Mouse (Mus musculus): ENCODE measurements around the gene Ccdc105.

GRCm38 (mm10) chr10:78714129-78714528 is 38.7 kb downstream of the Ccdc105 start:
- TF ChIP-seq CTCF (IDR thresholded peaks at IDR 0.05; ENCODE audit: extremely low read depth, insufficient read depth, insufficient read length, insufficient replicate concordance) (no peak), POLR2A (IDR thresholded peaks at IDR 0.05; ENCODE audit: low read depth, low read length) (no peak)
